Mouse (Mus musculus): ENCODE results near the gene Map2k6.

GRCm38 (mm10) chr11:110448131-110448725, 49.3 kb downstream of the Map2k6 start:
- no peak for TF ChIP-seq POLR2A (IDR thresholded peaks at IDR 0.05; ENCODE audit: borderline replicate concordance, low read depth, low read length)
- no peak for TF ChIP-seq CTCF (IDR thresholded peaks at IDR 0.05; ENCODE audit: low read depth, low read length)

Data from bone marrow macrophage, adult 2 months (primary cell).